Mouse (Mus musculus) right cerebral cortex, postnatal 14 days (tissue): ENCODE measurements around the gene Oxa1l.
A peak's percentile ranks its signal among the peaks of the same experiment; 100 is the strongest.
"Not testable (repeated sequence)": the region's sequence is repeated elsewhere in the genome, so short reads cannot be mapped to it uniquely, and the experiment has no call there.

ENCODE experiments used
- DNase-seq: peaks from one replicate; pipeline ENCODE4 v3.0.0; 2022

Oxa1l gene

DNA sequence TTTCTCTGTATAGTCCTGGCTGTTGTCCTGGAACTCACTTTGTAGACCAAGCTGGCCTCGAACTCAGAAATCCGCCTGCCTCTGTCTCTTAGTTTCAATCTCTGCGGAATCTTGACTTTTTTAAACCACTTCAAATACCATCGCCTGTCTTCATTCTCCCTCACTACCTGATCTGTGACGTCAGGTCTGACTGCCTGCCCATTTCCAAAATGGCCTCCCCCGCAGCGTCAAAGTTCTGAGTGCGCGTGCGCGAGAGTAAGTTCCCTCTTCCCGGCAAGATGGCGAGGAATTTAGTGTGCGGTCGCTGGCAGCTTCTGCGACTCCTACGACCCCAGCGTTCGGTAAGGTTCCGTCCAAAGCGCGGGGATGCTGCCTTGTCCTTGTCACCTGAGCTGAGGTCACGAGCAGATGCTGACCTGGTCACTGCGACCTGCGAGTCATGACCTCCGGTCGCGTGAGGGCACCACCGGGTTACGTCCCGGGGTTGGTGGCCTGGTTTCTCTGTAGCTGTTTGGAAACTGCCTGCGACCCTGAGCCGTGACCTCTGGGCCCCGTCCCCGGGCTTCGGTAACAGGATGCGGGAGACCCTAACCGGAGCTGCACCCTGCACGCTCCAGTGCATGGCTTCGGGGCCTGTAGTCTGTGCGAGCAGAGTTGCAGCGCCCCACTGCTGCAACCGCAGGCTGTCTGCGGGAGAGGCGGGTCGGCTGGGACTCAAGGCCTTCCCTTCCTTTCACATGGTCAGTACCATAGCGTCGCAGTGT is at the start of gene Oxa1l:
TSS of gene Oxa1l (plus strand) at position 258 of the 764 bp plus-strand sequence.
- DNase-seq, result peak; percentile 97

DNA sequence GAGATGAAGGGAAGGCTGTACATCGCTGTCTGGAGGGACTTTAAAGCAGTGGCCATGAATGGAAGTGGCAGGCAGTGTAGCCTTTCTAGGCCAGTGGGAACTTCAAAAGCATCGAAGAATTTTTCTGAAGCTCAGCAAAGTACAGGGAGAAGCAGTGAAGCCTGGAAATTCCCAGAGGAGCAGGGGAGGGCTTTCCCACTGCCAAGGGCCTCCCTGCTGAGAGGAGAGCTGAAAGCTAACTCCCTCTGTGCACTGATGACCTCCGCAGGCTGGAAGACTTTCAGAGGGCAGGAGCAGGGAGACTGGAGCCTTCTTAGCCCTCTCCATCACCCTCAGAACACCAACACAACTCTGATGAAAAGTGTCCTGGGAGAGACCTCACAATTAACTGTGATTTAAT is 48.9 kb upstream of the Oxa1l start:
- no peak for DNase-seq

- no peak for DNase-seq
Measured at GRCm38 (mm10) chr14:54321556-54322376, 38.9 kb upstream of the Oxa1l start.

- no peak for DNase-seq
Measured at GRCm38 (mm10) chr14:54324486-54324885, 36.1 kb upstream of the Oxa1l start.

DNA sequence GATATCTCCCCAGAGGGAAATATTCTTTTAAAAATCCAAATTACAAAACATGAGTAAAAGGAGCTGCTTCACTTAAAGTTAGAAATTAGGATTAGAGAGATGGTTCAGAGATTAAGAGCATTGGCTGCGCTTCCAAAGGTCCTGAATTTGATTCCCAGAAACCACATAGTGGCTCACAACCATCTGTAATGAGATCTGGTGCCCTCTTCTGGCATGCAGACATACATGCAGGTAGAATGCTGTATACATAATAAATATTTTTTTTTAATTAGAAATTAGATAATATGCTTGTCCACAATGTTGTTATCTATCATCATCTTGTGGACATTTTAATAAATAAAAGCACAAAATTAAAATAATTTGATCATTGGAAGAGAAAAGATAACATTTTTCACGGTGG is 32.1 kb upstream of the Oxa1l start:
- DNase-seq, result no peak

DNA sequence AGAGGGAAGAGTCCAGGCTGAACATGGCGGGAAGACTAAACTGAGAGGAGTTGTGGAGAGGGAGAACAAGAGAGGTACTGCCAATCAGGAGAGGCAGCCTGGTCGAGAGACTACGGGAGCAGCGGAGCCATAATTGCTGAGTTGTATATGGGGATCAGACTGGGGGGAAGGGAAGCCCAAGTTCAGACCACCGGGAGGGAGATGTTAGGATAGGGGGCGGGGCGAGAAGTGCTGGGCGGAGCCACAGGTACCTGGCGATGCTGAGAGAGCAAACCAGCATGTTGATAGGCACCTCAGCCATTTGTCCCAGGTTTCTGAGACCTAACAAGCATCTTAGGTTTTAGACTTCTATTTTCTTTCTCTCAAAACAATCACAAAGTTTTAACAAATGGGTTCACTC is 31.4 kb upstream of the Oxa1l start:
- no peak for DNase-seq

- DNase-seq, result no peak
Measured at GRCm38 (mm10) chr14:54331178-54331577, 29.5 kb upstream of the Oxa1l start.

GRCm38 (mm10) chr14:54332176-54333074 is 28.2 kb upstream of the Oxa1l start:
- no peak for DNase-seq

- no peak for DNase-seq
Measured at GRCm38 (mm10) chr14:54333452-54334189, 27.0 kb upstream of the Oxa1l start.

- no peak for DNase-seq
Measured at GRCm38 (mm10) chr14:54340836-54341235, 19.8 kb upstream of the Oxa1l start.

DNA sequence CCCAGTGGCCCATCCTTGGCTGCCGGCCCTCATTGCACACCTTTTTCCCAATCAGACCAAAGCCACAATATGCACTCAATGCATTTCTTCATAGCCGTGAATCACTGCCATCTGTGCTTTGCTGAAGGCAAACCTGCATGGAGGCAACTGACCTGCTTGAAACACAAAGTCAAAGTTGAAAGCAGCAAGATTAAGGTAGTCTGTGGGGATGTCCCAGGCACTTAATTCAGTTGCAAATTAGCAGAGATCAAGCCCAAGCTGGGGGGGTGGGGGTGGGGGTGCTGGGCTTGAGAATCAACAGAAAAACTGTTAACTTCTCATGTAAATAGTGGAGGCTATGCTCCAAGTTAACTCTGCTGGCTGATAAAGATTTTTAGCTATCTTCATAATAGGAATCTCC is 18.8 kb upstream of the Oxa1l start:
- not testable (repeated sequence) for DNase-seq

GRCm38 (mm10) chr14:54350773-54351541 is 9.7 kb upstream of the Oxa1l start:
- DNase-seq, result not testable (repeated sequence)

DNA sequence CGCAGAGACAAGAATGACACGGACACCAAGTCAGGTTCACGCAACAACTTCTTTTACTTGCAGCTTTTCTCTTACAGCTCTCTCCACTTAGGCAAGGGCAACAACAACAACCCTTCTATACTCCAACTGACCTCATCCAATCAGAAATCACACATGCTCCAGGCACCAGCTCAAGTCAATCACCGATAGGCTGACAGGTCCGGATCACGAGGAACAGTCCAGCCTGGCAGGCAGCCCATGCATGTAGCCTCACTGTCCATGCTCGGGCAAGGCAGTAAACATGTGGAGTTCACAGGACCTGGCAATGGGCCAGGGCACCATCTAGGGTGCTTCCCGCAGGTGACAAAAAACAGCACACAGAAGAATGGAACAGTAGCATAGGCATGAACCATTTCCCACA is 8.3 kb upstream of the Oxa1l start:
- no peak for DNase-seq

DNA sequence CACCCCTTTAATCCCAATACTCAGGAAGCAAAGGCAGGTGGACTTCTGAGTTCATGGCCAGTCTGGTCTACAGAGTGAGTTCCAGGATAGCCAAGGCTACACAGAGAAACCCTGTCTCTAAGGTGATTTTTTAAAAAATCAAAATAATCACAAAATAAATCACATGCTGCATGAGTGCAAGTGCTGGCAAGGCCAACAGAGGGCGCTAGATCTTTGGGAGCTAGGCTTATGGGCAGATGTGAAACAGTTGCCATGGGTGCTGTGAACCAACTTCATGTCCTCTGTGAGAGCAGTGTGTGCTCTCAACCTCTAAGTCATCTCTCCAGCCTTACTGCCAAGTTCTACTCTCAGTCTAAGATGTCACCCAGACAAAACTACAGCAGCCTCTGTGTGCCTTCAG is 6.2 kb upstream of the Oxa1l start:
- DNase-seq, result no peak

GRCm38 (mm10) chr14:54363156-54363555 is 2.5 kb downstream of the Oxa1l start:
- no peak for DNase-seq

DNA sequence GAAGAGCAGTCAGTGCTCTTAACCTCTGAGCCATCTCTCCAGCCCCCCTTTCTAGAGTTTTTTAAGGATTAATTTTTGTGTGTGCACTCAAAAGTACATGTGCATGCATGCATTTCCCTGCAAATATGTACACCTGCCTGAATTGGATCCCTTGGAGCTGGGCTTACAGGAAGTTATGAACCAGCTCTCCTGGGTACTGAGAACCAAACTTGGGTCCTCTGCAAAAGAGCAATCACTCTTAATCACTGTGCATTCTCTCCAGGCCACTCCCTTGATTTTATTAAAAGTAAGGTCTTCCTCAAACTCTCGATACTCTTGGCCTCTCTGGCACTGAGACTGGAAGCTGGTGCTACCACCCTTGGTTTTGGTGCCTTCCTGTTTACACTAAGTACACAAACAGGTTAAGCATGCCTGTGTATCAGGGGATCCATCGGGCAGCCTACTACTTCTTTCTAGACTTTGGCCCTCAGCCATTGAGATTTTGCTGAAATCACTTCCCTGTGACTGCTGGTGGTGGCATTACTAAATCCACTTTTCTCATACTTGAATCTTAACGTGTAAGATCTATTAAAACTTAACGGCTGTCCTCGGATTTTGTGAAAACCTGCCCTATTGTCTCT is 4.5 kb downstream of the Oxa1l start:
- DNase-seq, result no peak

DNA sequence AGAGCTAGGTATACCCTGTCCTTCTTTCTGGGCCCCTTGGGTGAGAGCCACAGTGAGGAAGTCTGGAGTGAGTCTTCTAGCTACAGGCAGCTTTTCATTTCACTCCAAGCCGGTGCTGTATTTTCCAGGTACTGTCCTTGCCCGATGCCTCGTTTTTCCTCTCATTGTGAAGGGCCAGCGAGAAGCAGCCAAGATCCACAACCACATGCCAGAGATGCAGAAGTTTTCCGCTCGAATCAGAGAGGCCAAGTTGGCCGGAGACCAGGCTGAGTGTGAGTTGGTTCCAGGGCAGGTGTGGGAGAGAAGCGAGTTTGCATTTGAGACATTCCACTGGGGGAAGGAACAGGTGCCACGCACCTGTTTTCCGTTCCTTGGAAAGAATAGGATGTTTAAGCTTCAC is 5.9 kb downstream of the Oxa1l start:
- no peak for DNase-seq

GRCm38 (mm10) chr14:54367429-54368060 is 6.9 kb downstream of the Oxa1l start:
- no peak for DNase-seq

DNA sequence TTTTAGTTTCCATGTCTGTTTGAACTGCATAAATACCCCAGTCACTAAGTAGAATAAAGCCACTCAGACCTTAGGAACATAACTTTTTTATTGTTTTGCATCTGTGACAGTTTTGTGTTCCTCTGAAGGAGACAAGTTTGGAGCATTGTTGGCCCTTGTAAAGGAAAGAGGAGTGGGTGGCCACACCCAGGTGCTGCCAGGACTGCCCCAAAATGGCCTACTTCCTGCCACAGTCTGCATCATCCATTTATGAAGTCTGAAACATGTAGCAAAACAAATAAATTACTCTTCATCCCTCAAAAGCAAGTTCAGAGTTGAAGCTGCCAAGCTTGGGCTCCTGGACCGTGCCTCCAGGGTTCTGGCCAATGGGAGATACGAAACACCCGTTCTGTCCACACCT is 8.7 kb downstream of the Oxa1l start:
- DNase-seq, result no peak

- no peak for DNase-seq
Measured at GRCm38 (mm10) chr14:54370595-54370994, 10.0 kb downstream of the Oxa1l start.

DNA sequence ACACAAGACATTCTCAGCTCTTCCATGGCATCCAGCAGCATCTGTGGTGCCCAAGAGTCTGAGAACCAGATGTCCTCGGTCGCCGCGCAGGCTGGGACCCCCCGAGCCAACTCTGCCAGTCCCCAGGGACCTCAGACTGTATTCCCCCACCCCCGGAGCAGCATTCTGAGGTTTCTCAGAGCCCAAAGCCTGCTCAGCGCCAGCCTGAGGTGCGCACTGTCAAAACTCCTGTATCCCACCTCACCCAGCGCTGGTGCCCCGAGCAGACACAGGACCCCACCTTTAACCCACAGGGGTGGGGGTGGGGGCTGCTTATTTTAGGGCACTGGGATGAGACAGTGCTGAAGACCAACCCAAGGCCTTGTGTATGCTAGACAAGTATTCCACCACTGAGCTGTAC is 10.8 kb downstream of the Oxa1l start:
- DNase-seq, result no peak
